Mouse (Mus musculus) 3T3-L1 (cell line): ENCODE measurements around the gene Dmkn.
"Not testable (repeated sequence)": the region's sequence is repeated elsewhere in the genome, so short reads cannot be mapped to it uniquely, and the experiment has no call there.

ENCODE experiments used
- DNase-seq: peaks from one replicate; pipeline ENCODE4 v3.0.0-alpha.2; 2015; ENCODE audit warnings: low read depth, low spot score

The Dmkn gene

GRCm38 (mm10) chr7:30763456-30763855, at the start of gene Dmkn:
Gene Dmkn (plus strand): TSS chr7:30763756.
- no peak for DNase-seq

DNA sequence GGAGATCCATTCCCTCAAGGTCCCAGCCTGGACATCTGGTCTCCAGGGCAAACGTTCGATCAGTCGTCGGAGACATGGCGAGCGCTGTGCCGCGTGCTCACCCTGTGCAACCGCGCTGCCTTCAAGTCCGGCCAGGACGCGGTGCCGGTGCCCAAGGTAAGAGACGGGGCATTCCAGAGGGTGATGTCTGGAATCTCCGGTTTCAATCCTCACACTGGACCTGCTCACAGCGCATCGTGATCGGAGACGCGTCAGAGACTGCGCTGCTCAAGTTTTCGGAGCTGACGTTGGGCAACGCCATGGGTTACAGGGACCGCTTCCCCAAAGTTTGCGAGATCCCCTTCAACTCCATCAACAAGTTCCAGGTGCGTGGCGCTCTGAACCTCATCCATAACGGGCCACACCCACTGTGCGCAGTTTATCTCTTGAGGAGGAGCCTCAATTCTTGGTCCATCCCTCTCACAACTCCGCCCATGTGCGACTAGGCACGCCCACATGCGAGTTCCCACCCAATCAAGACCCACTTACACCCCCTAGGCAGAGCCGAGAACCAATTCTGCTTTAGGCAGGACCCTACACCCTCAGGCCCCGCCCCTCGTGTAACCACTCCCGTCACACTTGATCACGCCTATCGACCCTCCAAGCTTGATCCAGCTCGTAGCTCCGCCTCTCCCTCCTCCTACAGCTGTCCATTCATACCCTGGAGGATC, 46.4 kb upstream of the Dmkn start:
- DNase-seq, result no peak

GRCm38 (mm10) chr7:30717716-30718046, 45.9 kb upstream of the Dmkn start:
- DNase-seq, result no peak

DNA sequence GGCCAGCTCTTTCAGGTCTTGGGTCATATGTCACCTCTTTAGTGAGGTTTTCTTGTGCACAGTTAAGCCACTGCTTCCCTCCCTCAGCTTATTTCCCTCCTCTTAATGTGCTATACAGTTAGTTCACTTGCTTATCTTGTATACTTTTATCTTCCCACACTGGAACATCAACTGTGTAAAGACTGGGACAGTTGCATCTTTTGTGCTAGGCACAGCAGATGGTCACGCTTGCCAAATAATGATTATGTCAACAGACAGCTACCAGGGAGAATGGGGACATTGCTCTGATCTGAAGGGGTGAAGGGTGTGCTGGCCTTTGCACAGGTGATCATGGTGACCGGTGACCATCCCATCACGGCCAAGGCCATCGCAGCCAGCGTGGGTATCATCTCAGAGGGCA, 43.9 kb upstream of the Dmkn start:
- DNase-seq, result no peak

GRCm38 (mm10) chr7:30721286-30721685, 42.3 kb upstream of the Dmkn start:
- DNase-seq, result no peak

GRCm38 (mm10) chr7:30723274-30723953, 40.1 kb upstream of the Dmkn start:
- no peak for DNase-seq

GRCm38 (mm10) chr7:30728214-30728613, 35.3 kb upstream of the Dmkn start:
- DNase-seq, result no peak

DNA sequence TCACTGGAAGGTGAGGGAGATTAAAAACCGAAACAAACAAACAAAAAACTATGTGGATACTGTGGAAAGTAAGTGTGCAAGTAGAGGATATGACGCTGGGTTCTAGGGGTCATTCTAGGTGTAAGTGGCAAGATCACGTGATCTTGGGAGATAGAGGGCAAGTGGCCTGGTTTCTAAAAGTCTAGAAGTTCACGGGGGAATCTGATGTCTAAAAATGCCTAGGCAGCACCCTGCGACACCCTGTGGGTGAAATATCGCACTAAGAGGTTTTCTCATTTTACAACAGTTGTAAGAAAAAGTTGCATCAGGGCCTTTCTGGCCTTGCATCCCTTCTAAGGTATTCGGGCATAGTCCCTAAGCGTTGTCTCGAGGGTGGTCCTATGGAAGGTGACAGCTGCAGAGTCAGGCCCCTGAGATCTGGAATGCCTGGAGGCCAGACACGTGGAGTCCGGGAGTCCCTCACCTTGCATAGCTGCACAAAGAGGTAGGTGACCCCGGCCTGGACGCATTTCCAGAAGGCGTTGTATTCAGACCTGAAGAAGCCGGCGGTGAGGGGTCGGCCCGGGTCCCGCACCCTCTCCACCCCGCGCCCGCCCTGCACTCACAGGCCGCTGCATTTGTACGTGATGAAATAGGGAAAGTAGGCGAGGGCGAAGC, 34.7 kb upstream of the Dmkn start:
- DNase-seq, result peak; percentile 11

GRCm38 (mm10) chr7:30729396-30730063, 34.0 kb upstream of the Dmkn start, which contains the start of gene Tmem147:
Gene Tmem147 (minus strand): TSS chr7:30729540.
- DNase-seq, result peak; percentile 93

DNA sequence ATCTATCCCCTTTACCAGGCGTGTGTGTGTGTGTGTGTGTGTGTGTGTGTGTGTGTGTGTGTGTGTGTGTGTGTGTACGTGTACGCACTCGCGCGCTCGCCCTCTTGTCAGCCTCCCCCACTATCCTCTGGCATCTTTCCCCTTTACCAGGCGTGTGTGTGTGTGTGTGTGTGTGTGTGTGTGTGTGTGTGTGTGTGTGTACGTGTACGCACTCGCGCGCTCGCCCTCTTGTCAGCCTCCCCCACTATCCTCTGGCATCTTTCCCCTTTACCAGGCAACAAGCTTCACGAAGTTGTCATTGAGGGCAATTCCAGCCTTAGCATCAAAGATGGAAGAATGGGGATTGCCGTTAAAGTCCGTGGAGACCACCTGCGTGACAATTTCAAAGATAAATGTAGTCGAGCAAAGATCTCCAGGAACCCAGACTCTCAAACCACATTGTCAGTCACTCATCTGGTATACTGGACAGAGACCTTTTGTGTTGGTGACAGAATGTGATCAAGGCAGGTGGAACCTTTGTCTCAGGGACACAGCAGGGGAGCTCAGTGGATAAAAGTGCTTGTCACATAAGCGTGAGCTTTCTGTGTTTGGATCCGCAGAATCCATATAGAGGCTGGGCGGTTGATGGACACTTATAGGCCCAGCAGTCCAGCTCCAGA, 33.4 kb upstream of the Dmkn start:
- DNase-seq, result not testable (repeated sequence)

GRCm38 (mm10) chr7:30736211-30736610, 27.3 kb upstream of the Dmkn start:
- DNase-seq, result no peak

- not testable (repeated sequence) for DNase-seq
These were observed 21.0 kb upstream of the Dmkn start for GRCm38 (mm10) chr7:30742570-30742969.

DNA sequence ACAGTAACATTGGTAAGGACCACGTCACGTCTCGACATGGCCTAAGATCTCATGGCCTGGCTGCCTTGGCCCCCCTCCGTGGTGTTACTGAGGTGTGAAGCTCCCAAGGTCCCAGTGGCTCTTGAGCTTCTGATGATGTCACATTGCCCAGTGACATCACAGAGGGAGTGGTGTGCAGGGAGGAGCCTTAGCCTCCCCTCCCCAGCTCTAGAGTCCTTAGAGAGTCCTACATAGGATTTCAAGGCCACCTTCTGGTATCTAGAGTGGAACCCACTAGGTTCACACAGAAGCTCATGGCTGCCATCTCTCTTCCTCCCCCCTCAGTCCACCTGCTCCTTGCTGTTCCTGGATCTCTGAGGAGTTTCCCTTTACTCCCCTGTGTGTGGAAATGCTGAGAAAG, 19.9 kb upstream of the Dmkn start, which contains the start of gene Gapdhs:
Gene Gapdhs, minus strand, starts transcription at position 65 of the 400 bp plus-strand sequence.
- not testable (repeated sequence) for DNase-seq

- no peak for DNase-seq
These were observed 19.4 kb upstream of the Dmkn start for GRCm38 (mm10) chr7:30744022-30744598.

DNA sequence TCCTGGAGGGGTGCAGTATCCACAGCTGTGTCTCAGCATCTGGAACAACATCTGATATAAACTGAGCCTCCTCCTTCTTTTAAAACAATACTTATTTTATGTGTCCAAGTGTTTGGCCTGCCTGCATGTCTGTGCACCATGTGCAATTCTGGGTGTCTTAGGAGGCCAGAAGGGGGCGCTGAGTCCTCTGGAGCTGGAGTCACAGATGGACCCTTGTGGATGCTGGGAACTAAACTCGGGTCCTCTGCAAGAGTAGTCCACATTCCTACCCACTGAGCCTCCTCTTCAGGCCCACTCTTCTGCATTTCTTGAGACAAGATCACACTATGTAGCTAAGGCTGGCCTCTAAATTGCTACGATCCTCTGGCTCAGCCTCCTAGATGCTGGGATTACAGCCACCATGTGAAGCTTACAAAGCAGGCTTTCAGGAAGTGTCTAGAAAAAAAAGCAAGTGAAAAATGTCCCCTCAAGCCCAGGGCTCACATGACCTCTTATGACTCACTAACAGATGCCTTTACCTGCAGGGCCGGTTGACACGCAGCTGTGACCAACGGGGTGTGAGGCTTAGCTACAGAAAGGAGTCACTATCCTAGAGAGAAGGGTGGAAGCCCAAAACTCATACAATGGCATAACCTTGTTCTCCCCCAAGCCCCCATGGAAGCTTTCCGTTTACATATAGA, 15.9 kb upstream of the Dmkn start:
- DNase-seq, result no peak

DNA sequence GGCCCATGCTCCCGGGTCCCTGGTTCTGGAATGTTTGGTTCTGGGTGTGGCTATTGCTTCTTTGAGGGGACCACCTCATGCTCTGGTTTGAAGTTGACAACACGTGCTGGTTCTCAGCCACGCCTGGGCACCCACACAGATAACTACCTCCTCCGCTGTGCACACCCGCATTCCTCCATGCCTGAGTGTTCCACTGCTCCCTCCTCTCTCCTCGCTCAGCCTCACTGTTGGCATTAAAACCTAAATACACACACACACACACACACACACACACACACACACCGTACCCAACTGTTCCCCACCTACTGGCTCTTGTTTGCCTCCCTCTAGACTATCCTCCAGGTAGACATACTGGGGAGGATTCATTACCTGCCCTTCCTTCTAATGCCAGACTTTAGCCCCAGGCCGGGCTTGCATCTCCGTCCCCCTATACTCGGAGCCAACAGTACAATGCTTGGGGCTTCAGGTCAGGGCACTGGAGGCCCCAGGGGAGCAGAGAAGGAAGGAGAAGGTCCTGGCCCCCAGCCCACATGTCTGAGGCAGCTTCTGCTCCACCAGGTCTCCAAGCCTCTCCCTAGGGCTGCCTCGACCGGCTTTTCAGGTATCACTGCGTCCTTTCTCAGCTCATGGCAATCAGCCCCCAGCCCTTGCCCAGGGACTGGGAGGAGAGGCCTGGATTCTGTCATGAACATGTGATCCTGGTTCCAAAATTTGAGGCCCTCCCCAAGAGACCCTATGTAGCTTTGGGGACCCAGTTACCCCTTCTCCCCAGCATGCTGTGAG, 13.5 kb upstream of the Dmkn start:
- no peak for DNase-seq

DNA sequence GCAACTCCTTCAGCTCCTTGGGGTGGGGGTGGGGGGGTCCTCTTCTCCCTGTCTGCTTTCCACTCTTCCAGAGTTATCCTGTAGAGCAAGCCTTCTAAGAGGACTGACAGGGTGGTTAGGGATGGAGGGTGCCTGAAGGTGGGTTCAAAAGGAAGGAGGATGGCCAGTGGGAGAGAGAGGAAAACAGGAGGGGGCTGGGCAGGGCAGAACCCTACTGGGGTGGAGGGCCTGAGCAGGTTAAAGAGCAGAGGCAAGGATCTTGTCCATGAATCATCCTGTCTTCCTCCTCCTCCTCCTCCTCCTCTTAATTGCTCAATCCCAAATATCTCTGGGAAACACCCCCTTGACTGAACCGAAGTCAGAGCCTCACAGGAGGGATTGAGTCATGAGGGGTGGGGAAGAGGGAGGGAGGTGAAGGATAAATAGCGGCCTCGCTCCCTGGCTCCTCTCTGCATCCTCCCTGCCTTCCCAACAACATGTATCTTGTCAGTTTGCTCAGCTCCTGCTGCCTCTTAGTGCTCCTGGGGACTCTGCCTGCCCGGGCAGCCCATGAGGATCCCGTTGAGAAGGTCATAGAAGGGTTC, 12.4 kb upstream of the Dmkn start, which contains the start of gene Sbsn:
Gene Sbsn, plus strand, starts transcription at position 386 of the 584 bp plus-strand sequence.
- peak; percentile 22 for DNase-seq

DNA sequence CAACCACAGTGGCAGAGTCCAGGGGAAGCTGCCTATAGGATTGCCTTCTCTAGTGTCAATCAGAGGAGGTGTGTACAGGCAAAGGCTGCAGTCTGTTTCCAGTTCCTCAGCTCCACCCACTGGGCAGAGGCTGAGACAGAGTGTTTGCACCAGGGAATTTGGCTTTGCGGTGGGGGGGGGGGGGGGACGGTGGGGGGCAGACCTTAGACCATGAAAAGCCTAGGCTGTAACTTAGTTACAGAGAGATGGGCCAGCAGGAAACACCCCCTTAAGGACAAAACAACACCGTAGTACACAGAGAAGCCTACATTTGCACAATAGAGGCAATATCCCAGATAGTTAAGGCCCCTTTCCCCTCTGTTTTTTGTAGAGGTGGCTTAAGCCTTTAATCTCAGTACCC, 6.6 kb upstream of the Dmkn start:
- DNase-seq, result no peak

DNA sequence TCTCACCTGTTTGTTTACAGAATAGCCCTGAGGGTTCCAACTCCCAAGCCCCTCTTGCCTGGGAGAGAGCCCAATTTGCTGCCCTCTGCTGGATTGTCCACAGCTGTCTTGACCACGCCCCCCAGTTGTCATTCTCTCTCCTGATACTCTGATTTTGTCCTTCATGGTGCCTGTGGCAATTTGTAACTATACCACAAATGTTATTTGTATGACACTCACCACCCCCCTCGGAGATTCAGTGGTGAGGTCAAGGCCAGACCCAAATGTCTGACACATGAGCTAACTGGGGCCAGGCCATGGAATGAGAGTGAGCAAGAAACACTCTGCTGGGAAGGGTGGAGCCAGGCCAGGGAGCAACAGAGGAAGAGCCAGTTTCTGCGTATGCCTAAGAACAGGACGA, 4.7 kb upstream of the Dmkn start:
- peak; percentile 67 for DNase-seq
